Mouse (Mus musculus) ovary, adult 18-20 months (tissue): Measurements from ENCODE around the gene Prkg2.

Experiments used
- DNase-seq: peaks from one replicate; pipeline ENCODE4 v3.0.0; 2022; ENCODE audit warnings: low spot score, mixed read lengths

The Prkg2 gene

DNA sequence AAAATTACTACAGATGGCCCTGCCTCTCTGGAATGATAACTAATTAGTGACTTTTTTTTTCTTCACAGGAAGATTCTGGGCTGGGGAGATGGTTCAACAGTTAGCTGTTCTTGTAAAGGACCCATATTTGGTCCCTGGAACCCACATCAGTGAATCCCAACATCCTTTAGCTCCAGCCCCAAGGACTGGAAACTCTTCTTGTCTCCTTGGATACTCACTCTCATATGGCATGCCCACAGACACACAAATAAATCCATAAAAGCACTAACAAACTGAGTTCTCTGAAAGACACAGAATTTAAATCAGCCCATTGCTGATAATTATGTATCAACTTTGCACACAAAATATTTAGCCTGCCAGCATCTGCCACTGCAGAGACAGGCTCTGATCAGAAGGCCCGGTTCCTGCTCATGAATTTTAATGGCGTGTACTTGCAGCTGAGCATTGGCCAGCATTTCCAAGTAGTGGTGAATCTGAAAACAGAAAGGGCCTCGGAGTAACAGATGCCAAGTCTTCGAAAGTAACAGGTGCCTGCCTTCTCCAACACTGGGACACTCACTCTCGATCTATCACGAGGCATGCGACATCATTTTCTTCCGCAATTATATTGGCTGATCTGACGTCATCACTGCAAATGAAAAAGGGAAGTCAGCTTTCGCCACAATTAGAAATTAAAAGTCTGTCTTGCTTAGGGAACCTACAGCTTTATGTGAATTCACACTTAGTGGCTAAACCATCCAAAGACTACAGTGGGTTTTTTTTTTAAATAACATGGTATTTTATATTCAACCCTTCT lies 61.1 kb downstream of the Prkg2 start:
- DNase-seq = no peak

DNA sequence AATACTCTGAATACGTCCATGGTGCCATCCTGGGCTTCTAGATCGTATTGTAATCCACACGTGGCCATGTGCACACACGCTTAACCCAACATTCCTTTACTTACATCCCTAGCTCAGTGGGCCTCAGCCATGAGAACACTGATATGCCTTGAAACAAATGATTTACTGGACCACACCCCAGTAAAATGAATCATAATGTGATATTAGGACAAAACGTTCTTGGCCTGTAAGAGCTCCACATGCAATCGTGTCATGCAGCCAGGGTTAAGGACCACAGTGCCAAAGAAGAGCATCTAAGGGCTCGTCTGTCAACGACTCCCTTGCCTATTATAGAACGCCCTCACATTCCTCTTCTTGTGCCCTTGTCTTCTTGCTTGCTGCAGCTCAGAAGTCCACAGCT lies 70.5 kb downstream of the Prkg2 start:
- no peak for DNase-seq

DNA sequence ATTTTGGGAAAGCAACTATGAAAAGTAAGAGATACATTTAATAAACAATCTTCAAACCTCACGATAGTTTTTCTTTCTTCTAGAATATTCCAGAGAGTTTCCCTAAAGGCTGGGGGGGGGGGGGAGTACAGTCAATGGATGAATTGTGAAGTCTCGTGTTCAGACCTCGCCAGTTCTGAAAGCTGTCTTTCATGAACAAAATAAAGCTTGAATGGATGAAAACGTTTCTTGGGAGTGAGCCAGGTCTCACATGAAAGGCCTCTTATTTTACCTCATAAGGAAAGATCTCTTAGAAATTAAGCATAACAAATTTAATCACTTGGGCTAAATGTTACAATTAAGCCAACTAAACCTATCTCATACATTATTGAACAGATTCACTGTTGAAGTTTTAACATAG lies 72.0 kb downstream of the Prkg2 start:
- DNase-seq = no peak

DNA sequence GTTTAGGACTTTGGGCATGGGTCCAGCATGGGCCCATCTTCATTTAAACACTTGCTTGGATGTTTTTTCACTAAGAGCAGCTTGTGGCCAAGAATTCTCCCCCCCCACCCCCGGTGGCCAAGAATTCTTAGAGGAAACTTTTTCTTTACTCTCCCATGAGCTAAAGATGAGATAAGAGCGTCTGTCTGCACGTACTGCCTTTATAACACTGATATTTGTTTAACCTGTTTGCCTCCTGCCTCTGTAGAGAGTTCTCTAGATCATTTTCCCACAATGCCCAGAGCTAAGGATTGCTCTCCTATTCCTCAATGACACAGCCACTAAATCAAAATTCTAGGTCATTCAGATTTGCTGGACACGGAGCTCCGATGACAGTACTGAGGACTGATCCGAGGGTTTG lies 72.8 kb downstream of the Prkg2 start:
- DNase-seq = no peak

DNA sequence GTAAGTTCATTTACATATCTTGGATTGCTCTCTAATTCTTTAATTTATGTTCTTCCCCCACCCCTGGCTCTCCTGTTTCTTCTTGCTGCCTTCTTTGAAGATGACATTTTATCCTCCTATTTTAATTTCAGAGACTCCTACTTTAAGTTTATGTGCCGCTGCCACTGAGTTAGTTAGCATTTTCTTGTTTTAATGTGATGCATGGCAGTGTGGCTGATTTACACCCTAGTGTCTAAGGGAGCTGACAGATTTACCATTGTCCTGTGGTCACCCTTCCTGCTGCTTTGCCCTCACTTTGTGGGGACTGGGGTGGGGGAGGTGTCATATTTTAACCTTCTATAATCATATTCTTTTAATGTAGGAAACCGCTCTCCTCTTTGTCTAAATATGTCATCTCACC lies 74.7 kb downstream of the Prkg2 start:
- no peak for DNase-seq

DNA sequence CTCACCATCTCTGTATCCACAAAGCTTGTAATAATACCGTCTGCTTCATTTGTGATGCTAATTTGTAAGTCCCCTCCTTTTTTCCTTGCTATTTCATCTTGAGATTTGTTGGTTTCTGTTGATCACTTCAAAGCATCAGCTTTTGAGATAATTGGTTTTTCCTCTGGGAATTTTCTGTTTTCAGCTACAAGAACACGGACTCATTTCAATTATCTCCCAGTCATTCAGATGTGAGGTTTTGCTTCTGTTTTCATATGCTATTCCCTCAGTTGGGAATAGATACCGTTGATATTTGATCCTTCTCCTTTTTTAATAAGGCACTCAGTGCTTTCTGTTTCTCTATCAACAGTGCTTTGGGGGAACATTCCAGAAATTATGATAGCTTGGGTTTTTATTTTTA lies 81.6 kb downstream of the Prkg2 start:
- DNase-seq = no peak

DNA sequence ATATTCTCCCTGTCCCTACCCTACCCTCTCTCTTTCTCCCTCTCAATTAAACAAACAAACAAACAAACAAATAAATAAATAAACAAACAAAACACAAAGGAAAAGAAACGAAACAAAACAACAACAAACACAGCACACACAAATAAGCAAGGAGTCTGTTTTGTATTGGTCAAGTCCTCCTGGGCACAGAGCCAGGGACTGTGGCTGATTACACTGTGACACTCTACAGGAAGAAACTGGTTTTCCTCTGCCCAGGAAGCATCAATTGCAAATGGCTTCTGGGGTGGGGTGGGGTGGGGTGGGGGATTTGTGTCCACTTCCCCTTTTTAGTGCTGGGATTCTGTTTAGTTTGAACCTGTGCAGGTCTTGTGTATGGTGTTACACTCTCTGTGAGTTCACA lies 83.8 kb downstream of the Prkg2 start:
- DNase-seq = no peak

DNA sequence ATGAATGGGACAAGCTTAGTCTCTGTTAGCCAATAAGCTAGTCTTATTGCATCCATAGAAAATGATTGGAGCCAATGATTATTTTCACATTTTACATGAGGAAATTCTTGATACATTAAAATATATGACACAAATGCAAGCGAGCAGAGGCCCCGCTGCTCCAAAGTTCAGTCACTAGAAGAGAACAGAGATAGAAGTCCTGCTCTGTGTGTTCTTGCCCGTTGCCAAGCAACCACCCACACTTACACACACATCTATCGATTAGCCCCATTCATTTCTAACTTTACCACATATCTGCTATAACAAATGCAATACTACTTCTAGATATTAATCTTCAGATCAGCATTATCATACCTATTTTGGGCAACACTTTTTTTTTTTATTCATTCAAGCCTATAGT lies 85.6 kb downstream of the Prkg2 start:
- DNase-seq = no peak

DNA sequence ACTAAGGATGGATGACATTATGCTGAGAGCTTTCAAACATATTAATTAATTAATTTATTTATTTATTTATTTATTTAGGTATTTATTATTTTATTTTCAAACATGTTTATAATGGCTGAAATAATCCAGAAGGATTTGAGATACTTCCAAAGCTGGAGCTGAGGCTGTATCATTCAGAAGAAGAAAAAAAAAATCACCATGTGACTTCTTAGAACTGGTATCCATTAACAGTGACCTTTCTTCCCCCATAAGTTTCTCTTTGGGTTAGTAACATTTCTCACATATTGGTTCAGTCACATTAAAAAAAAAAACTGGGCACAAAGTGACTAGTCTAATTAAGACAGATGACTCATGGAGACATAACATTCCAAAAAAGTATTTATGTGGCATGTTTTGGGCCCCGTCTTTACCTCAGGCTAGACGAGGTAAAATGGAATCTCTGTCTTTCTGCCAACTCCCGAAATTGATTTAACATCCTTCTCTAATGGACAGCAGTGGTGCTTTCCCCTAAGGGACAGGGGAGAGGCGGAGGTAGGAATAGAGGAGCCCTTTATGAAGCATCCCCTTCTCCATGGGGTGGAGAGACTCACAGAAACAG lies 86.6 kb downstream of the Prkg2 start:
- DNase-seq = no peak

DNA sequence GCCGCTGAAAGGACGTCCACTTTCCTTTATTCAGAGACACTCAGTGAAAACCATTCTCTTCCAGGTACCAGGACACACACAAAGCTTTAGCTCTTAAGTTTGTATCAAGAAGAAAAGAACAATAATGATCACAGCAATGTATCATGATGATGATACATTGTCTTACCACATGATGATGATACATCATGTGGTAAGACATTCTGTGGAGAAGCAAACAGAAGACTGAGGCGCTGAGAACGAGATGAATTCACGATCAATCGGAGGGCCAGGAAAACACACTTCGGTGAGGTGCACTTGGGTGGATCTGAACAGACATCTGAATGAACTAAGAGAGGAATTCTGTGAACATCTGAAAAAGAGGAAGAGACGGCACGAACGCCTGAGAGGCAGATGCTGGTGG lies 87.4 kb downstream of the Prkg2 start:
- DNase-seq = no peak

DNA sequence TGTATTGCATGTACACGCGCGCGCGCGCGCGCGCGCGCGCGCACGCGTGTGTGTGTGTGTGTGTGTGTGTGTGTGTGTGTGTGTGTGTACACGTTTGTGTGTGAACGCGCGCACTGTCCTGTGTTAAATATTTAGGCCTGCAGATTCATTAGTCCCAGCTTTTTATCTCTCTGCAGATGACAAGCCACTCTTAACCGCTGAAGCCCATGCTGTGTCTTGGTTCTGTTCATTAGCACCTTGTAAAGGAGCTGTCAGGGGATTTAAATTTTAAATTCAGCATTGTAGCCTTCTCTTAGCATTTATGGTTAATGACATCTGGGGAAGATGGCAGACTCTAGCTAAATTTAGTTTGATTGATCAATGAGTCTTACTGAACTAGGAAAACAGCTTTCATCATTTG lies 90.5 kb downstream of the Prkg2 start:
- no peak for DNase-seq

DNA sequence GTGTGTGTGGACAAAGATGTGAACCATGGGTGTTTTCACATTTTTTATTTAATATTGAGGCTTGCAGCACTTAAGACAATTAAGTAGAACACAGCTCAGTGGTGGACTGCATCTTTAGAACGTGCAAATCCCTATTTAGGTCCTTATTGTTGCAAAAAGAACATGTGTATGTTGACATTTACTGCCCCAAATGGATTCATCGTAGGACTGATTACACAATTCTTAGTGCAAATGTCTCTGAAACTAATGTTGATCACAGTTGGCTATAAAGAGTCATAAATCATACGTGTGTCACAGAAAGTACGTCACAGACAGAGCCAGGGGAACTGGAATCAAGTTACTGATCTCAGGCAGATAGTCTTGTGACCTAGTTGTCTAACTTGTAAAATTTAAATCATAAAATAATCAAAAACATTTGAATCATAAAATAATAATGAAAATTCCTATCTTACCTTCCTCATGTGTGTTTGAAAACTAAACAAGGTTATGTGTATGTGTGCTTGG lies 91.0 kb downstream of the Prkg2 start:
- no peak for DNase-seq

DNA sequence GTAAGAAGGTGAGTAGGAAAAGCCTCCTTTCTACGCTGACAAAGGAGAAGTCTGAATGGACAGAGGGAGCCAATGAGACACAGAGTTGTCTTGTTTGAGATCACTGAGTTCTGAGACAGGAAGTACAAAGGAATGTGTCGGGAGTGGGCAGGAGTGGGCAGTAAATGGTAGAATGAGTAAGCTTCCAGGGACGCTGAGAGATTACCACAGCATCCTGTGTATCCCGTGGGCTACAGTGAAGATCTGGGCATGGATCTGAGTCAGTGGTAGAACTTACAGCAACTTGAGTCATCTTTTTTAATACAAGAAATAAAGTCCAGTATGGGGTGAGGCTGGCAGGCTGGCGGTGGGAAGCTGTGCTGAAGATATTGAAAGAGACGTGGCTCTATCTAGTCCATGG lies 93.4 kb downstream of the Prkg2 start:
- DNase-seq = no peak

DNA sequence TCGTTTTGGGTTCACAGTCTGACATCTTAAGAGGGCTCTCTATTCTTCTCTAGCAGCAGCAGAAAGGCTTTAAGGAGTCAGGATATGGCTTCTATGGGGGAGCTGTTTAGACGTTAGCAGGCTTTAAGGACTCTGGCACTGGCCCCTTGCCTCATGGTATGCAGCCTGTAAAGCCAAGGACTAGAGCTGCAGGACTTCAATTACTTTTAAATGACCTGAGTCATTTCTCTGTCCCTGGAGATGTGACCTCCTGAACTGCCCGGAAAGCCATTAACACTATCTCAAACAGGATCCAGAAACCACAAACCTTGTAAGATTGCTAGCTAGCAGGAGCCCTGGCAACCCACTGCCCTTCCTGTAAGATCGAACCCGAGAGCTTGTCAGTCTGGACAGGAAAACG lies 96.4 kb downstream of the Prkg2 start:
- no peak for DNase-seq

DNA sequence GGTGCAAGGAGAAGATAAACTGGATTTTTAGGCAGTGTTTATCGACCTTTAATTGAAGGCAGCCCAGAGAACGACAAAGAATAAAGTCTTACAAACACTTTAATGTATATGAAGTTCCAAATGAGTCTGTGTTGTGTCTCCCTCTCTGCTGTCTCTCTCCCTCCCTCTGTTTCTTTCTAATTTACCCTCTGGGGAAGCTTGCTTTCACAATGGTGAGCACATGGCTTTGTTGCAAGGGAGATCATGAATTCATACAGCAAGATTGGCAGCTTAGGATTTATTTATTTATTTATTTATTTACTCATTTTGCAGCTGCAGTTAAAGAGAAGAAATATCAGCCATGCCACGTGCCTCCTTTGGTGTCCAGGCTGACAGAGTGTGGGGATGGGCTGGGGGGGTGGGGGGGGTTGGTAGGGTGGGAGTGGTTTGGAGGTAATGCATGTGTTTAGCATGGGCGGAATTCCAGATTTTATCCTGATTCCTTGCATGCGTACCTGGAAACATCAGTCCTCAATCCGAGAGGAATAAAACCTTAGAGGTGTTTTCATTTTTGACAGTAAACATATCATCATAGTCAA lies 97.4 kb downstream of the Prkg2 start:
- no peak for DNase-seq

DNA sequence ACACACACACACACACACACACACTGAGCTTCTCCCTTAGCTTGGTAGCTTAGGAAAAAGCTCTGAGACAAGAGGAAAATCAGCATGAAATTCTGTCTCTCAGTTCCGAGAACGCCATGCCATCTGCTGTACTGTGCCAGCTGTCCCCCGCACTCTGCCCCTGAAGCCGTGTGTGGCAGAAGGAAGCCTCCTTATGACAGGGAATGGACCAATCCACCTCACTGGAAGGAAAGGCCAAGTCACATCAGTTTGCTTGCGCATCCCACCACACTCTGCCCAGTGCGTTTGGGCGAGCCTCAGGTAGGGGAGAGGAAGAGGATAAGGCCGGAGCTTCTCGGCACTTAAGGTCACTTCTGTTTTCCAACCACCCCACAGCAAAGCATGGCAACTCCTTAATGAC lies 98.0 kb downstream of the Prkg2 start:
- no peak for DNase-seq

DNA sequence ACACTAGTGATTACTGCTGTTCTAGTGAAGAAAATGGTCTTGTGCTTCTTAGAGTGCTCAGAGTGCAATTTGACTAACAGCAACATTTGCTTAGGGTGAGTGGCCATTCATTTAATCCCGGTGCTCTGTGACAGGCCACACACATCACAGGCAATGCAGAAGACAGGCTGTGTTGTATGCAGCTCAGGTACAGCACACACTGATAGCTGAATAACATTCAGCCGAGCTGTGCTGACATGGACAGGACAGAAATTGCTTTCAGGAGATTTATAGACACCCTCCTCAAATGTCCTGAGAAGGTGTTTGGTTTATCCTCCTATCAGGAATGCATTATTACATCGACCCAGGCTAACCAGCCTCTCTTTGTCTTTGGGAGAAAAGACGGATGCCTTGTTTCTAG lies 99.3 kb downstream of the Prkg2 start:
- DNase-seq = no peak

DNA sequence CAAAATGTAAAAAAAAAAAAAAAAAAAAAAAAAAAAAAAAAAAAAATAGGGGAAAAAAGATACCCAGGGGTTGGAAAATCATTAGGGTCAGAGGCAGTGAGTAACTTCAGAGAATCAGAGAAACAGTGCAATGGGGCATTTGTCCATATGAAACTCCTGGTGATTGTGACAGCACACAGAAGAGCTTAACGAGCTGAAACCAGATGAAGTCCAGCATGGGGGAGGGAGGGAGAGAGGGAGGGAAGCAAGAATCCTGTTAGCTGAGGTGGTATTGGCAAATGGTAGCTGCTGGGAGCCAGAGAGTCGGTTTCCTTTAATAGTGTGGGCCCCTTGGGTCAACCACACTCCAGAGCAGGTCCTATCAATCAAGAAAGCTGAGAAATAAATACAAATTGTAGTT lies 100.5 kb downstream of the Prkg2 start:
- DNase-seq = no peak

DNA sequence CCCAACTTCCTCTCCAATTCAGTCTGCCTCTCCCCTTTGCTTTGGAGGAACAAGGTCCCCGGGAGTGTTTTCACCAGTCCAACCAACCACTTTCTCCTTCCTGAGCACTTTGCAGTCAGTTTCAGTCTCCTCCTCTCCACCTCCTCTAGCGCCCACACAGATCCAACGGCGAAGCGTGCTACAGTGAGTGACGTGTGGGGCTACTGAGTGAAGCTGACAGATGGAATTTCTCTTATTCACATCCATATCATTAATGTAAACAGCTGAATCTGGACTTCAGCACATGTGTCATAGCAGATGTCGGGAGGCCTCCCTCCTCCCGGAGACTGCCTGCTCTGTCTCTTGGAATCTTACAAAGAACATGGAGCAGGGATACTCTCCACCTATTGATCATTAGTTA lies 101.2 kb downstream of the Prkg2 start:
- no peak for DNase-seq

DNA sequence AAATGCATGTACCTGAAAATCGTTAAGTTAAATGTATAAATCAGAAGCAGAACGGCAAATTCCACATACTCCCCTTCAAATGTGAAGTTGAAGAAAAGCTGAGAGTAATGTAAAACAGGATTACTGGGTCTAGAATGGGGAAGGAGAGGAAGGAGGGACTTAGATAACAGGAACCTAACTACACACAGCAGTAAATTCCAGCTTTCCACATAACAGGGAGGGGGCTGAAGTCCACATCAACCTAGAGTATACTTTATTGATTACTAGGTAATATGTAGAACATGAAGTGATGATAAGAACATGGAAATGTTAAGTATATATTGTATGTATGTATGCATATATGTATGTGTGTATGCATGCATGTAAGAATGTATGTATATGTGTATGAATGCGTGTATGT lies 114.2 kb downstream of the Prkg2 start:
- no peak for DNase-seq

DNA sequence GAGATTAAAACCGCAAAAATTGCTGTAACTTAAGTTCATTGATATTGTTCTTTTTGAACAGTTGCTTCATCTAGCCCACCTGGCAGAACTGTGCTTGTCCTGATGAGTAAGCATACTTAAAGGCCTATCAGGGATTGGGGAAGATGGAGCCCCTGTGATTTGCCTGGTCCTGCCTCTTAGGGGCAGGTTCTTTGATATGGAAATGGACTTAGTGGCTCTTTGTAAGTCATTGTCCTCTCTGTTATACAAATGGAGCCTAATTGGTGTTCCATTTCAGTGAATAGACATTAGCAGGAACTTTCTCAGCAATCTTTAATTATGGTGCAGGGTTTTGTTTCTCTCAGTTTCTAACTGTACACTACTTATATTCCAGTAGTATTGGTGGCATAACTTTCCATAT lies 115.5 kb downstream of the Prkg2 start:
- DNase-seq = no peak

DNA sequence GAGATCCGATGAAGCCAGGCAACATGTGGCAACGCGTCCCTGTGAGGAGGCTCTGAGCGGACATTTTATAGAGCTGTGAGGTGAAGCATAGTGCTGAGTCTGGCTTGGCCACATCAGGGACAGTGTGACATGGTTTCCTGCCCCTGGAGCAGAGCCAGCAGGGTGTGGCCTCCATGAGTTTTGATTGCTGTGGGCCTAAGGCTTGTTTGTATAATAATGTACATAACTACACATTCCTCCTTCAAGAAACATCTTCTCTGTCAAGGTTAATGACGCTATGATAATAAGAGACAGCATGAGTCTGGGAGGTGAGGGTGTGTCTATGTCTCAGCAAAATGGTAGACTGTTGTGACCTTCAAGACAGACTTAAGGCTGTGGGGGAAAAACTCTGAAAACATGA lies 118.4 kb downstream of the Prkg2 start:
- DNase-seq = no peak

DNA sequence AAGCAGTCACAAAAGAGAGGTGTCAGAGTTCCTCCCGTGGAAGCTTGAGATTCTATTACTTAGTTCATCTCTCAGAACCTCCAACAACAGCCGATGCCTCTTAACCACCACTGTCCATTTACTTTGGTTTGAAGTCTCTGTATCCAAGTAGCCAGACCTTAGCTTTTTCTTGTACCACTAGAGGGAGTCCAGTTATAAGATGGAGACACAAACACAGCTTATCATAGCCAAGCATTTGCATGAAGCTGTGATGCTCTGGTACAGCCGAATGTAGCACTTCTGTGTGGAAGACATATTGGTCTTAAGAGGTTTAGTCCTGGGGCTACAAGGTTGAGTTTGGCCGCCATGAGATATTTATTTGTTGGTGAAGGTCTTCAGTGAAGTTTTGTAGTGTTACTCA lies 134.8 kb downstream of the Prkg2 start:
- DNase-seq = no peak

DNA sequence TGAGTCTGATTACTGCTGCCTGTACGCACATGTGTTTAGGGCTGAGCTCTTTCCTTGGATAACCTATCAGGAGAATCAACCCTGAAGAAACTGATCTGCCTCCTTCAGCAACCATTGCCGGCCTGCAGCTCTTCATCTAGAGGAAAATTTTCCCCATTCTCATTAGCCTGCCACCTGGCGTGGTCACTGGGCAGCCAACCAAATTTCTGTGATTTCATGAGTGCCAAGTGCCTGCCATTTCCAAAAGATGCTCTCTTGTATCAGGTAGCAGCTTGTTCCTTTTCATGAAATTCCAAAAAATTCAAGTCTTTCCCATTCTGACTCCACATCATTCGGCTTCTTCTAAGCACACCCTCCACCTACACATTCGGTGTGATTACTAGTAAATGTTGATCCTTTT lies 136.2 kb downstream of the Prkg2 start:
- DNase-seq = no peak
